Mouse (Mus musculus): ENCODE measurements around the gene Ackr4. TPM values are rescaled to one million over a fixed set of nuclear protein-coding genes. Genes with fewer than 3 reads are reported as not detected.

Gene Ackr4
- polyA plus RNA-seq, 1 experiment from 2014 or later: 0.39 TPM

DNA sequence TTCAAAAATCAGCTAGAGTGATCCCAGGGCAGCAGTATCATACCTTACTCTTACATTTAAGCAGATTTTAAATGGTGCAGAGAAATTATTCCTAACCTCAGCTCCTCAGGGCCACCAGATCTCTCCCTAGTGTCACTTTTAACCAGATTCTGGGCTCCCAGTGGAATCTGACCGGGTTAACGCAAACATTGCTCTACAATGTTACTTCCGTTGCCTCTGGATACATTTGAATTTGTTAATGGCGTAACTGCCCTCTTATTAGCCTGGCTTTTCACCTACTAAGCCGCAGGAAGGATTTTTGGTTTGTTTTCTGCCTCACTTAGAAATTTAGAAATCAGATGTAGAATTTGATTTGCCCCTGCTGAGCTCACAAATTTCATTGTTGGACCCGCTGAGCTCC lies 92.0 kb downstream of the Ackr4 start:
- Histone ChIP-seq H3K9ac (no peak overlapping the region), H3K4me3 (ENCODE audit: low read depth, low read length) (no peak overlapping the region), H3K27ac (ENCODE audit: low read depth) (no peak overlapping the region), H3K9me3 (ENCODE audit: low read depth, low read length) (no peaks in the 10 kb centered on the region), H3K36me3 (ENCODE audit: insufficient read depth) (peaks cover 40% of the 10 kb centered on the region), H3K4me2 (no peak overlapping the region), H3K4me1 (ENCODE audit: insufficient read depth) (no peaks in the 10 kb centered on the region), H3K27me3 (ENCODE audit: insufficient read depth, low read length) (no peaks in the 10 kb centered on the region)
- 66% methylated on average over 6 of the region's 6 CpGs for WGBS
- no peak for ATAC-seq (ENCODE audit: insufficient read depth)
- TF ChIP-seq CTCF (IDR thresholded peaks at IDR 0.05; ENCODE audit: low read depth): no peak
- no peak for DNase-seq

DNA sequence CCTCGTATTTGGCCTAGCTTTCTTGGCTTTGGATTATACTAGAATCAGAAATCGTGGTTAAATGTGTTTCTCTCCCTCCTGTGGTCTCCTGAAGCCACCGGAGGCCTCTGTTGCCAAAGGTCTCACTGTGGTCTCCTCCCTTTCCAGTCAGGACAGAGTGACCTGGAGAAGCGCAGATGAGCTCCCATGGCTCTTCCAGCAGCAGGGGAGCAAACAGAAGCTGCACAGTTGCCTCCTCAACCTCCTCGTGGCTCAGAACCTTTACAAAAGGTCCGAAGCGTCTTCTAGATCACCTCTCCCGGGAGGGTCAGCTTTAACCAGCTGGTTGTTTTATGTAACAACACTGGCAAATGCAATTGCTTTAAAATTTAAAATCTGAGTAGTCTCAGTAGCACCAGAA lies 92.5 kb downstream of the Ackr4 start:
- Histone ChIP-seq H3K4me3 (ENCODE audit: low read depth, low read length) (no peak overlapping the region), H3K27me3 (ENCODE audit: insufficient read depth, low read length) (no peaks in the 10 kb centered on the region), H3K9ac (no peak overlapping the region), H3K9me3 (ENCODE audit: low read depth, low read length) (no peaks in the 10 kb centered on the region), H3K4me1 (ENCODE audit: insufficient read depth) (no peaks in the 10 kb centered on the region), H3K4me2 (no peak overlapping the region), H3K27ac (ENCODE audit: low read depth) (no peak overlapping the region), H3K36me3 (ENCODE audit: insufficient read depth) (peaks cover 40% of the 10 kb centered on the region)
- ATAC-seq (ENCODE audit: insufficient read depth) (no peak), DNase-seq (no peak)
- TF ChIP-seq CTCF (IDR thresholded peaks at IDR 0.05; ENCODE audit: low read depth): no peak
- WGBS: 69% methylated on average over 8 of the region's 8 CpGs

Other genes with a start within 250 kb of the Ackr4 start
- 5.1 TPM in 2 replicates for gene Nphp3, start 124.4 kb downstream of the Ackr4 start, polyA plus RNA-seq (2014; fragmentation: Nextera tagmentation; extraction: Ambion mirVana)
- gene Gm28305, start 86.3 kb downstream of the Ackr4 start, polyA plus RNA-seq (2014; fragmentation: Nextera tagmentation; extraction: Ambion mirVana): not detected in 2 replicates
- gene Uba5, start 63.8 kb downstream of the Ackr4 start, polyA plus RNA-seq (2014; fragmentation: Nextera tagmentation; extraction: Ambion mirVana): 54.5 and 56.2 TPM in 2 replicates
- gene Acad11, start 63.6 kb downstream of the Ackr4 start, polyA plus RNA-seq (2014; fragmentation: Nextera tagmentation; extraction: Ambion mirVana): 8.1 and 9.4 TPM in 2 replicates
- 25.0 and 26.6 TPM in 2 replicates for gene Dnajc13, start 136.0 kb upstream of the Ackr4 start, polyA plus RNA-seq (2014; fragmentation: Nextera tagmentation; extraction: Ambion mirVana)
- 0.21 and 0.26 TPM in 2 replicates for gene Acpp, start 210.8 kb upstream of the Ackr4 start, polyA plus RNA-seq (2014; fragmentation: Nextera tagmentation; extraction: Ambion mirVana)

Measured in lung, embryonic 14.5 days (tissue).